Comparison of ENCODE assay signal across 30 mouse cellular contexts in genomic region chr2:6943651-6944050, GRCm38 (mm10).
DNase-seq lines count a peak whose midpoint lies in the region; ATAC-seq lines count a peak whose summit lies in the region.
"Had no signal": no experiment of that assay in that cellular context is flagged by ENCODE, and none has a peak within 500 bp of the region (broad histone marks: within the 10 kb centered on the region; RNA-seq: fewer than 3 reads in every experiment).

No protein-coding gene starts in this region.

- no peak overlapping the region for H3K27ac ChIP-seq in forebrain, embryonic 13.5 days
- H3K27ac ChIP-seq in forebrain, embryonic 11.5 days (ENCODE audit: low read depth, low read length) = no peak overlapping the region
- H3K27ac ChIP-seq in hindbrain, embryonic 15.5 days (replicated peaks) = no peak overlapping the region
- H3K27ac ChIP-seq in hindbrain, embryonic 16.5 days (ENCODE audit: low read depth, low read length) = no peak overlapping the region
- H3K27ac ChIP-seq in neural tube, embryonic 14.5 days (ENCODE audit: low read depth, low read length) = no peak overlapping the region
- H3K27ac ChIP-seq in neural tube, embryonic 15.5 days (replicated peaks) = no peak overlapping the region
- H3K27ac ChIP-seq: embryonic facial prominence, embryonic 13.5 days; gastrocnemius, adult 2 months; heart, adult 2 months; kidney, postnatal 0 days; limb, embryonic 12.5 days; liver, embryonic 15.5 days; midbrain, embryonic 15.5 days; neural tube, embryonic 12.5 days; stomach, postnatal 0 days had no signal

- H3K4me2 ChIP-seq in forebrain, embryonic 13.5 days = no peak overlapping the region
- H3K4me2 ChIP-seq in forebrain, embryonic 11.5 days (ENCODE audit: low read depth, low read length, severe bottlenecking) = no peak overlapping the region
- no peak overlapping the region for H3K4me2 ChIP-seq in hindbrain, embryonic 15.5 days
- no peak overlapping the region for H3K4me2 ChIP-seq in hindbrain, embryonic 16.5 days (ENCODE audit: low read length)
- no peak overlapping the region for H3K4me2 ChIP-seq in neural tube, embryonic 14.5 days (ENCODE audit: low read depth, low read length)
- H3K4me2 ChIP-seq in neural tube, embryonic 15.5 days = no peak overlapping the region
- H3K4me2 ChIP-seq: embryonic facial prominence, embryonic 13.5 days; heart, embryonic 12.5 days; limb, embryonic 12.5 days; liver, embryonic 15.5 days; lung, embryonic 14.5 days; midbrain, embryonic 15.5 days; neural tube, embryonic 12.5 days had no signal

- 79% methylated on average over 8 of the region's 8 CpGs for WGBS in forebrain, embryonic 13.5 days
- WGBS in forebrain, embryonic 11.5 days = 85% methylated on average over 8 of the region's 8 CpGs
- 80% methylated on average over 8 of the region's 8 CpGs for WGBS in hindbrain, embryonic 15.5 days
- WGBS in hindbrain, embryonic 16.5 days = 79% methylated on average over 8 of the region's 8 CpGs
- WGBS in neural tube, embryonic 14.5 days = 81% methylated on average over 8 of the region's 8 CpGs
- WGBS in neural tube, embryonic 15.5 days = 85% methylated on average over 8 of the region's 8 CpGs

- H3K27me3 ChIP-seq in forebrain, embryonic 13.5 days = no peaks in the 10 kb centered on the region
- H3K27me3 ChIP-seq in forebrain, embryonic 11.5 days (ENCODE audit: control insufficient read depth, insufficient read depth, low read length) = no peaks in the 10 kb centered on the region
- H3K27me3 ChIP-seq in hindbrain, embryonic 15.5 days = no peaks in the 10 kb centered on the region
- H3K27me3 ChIP-seq in hindbrain, embryonic 16.5 days (replicated peaks; ENCODE audit: control insufficient read depth, insufficient read depth, low read length) = no peaks in the 10 kb centered on the region
- no peaks in the 10 kb centered on the region for H3K27me3 ChIP-seq in neural tube, embryonic 14.5 days (ENCODE audit: control insufficient read depth, insufficient read depth, low read length)
- no peaks in the 10 kb centered on the region for H3K27me3 ChIP-seq in neural tube, embryonic 15.5 days (replicated peaks)
- H3K27me3 ChIP-seq: embryonic facial prominence, embryonic 13.5 days; heart, embryonic 12.5 days; limb, embryonic 12.5 days; liver, embryonic 15.5 days; midbrain, embryonic 15.5 days; neural tube, embryonic 12.5 days had no signal

- no peaks in the 10 kb centered on the region for H3K36me3 ChIP-seq in forebrain, embryonic 13.5 days (ENCODE audit: poor library complexity, severe bottlenecking)
- H3K36me3 ChIP-seq in forebrain, embryonic 11.5 days (ENCODE audit: control insufficient read depth, insufficient read depth, low read length) = no peaks in the 10 kb centered on the region
- no peaks in the 10 kb centered on the region for H3K36me3 ChIP-seq in hindbrain, embryonic 15.5 days
- H3K36me3 ChIP-seq in hindbrain, embryonic 16.5 days (ENCODE audit: control insufficient read depth, insufficient read depth, low read length) = no peaks in the 10 kb centered on the region
- H3K36me3 ChIP-seq in neural tube, embryonic 14.5 days (ENCODE audit: control insufficient read depth, insufficient read depth, low read length) = no peaks in the 10 kb centered on the region
- no peaks in the 10 kb centered on the region for H3K36me3 ChIP-seq in neural tube, embryonic 15.5 days
- H3K36me3 ChIP-seq: embryonic facial prominence, embryonic 13.5 days; G1E; heart, embryonic 12.5 days; limb, embryonic 12.5 days; liver, embryonic 15.5 days; midbrain, embryonic 15.5 days; neural tube, embryonic 12.5 days had no signal

- peaks cover 17% of the 10 kb centered on the region for H3K4me1 ChIP-seq in forebrain, embryonic 13.5 days
- no peaks in the 10 kb centered on the region; the same call in 1 of the 2 replicates for H3K4me1 ChIP-seq in forebrain, embryonic 11.5 days (replicated peaks; ENCODE audit: control insufficient read depth, insufficient read depth, low read length)
- no peaks in the 10 kb centered on the region; the same call in 1 of the 2 replicates for H3K4me1 ChIP-seq in hindbrain, embryonic 15.5 days (replicated peaks)
- no peaks in the 10 kb centered on the region for H3K4me1 ChIP-seq in hindbrain, embryonic 16.5 days (ENCODE audit: control insufficient read depth, insufficient read depth, low read depth, low read length)
- H3K4me1 ChIP-seq in neural tube, embryonic 14.5 days (ENCODE audit: control insufficient read depth, insufficient read depth, low read length) = 0 out of 2 replicates have a peak, but pooled peaks cover 9% of the 10 kb centered on the region
- H3K4me1 ChIP-seq in neural tube, embryonic 15.5 days = peaks cover 10% of the 10 kb centered on the region; the same call in 1 of the 2 replicates
- H3K4me1 ChIP-seq: embryonic facial prominence, embryonic 13.5 days; liver, embryonic 15.5 days; midbrain, embryonic 15.5 days had no signal

- H3K9me3 ChIP-seq in forebrain, embryonic 13.5 days (replicated peaks) = no peaks in the 10 kb centered on the region
- H3K9me3 ChIP-seq in forebrain, embryonic 11.5 days (ENCODE audit: control insufficient read depth, low read length) = no peaks in the 10 kb centered on the region; the same call in 1 of the 2 replicates
- H3K9me3 ChIP-seq in hindbrain, embryonic 15.5 days = no peaks in the 10 kb centered on the region
- no peaks in the 10 kb centered on the region for H3K9me3 ChIP-seq in hindbrain, embryonic 16.5 days (ENCODE audit: control insufficient read depth, low read length)
- H3K9me3 ChIP-seq in neural tube, embryonic 14.5 days (ENCODE audit: control insufficient read depth, low read length) = no peaks in the 10 kb centered on the region; the same call in 1 of the 2 replicates
- no peaks in the 10 kb centered on the region for H3K9me3 ChIP-seq in neural tube, embryonic 15.5 days (replicated peaks)
- H3K9me3 ChIP-seq: embryonic facial prominence, embryonic 13.5 days; G1E; heart, embryonic 12.5 days; limb, embryonic 12.5 days; liver, embryonic 15.5 days; midbrain, embryonic 15.5 days; neural tube, embryonic 12.5 days had no signal

- DNase-seq in forebrain, embryonic 11.5 days (ENCODE audit: low spot score) = no peak
- DNase-seq in gastrocnemius, adult 18-20 months (ENCODE audit: low spot score) = no peak
- DNase-seq: adrenal gland, postnatal 10 days; cerebellum, adult 11-12 months; cerebellum, adult 9-11 months; gastrocnemius, adult 2 months; gastrocnemius, postnatal 36 days; heart, adult 2 months; kidney, adult 8-10 months; kidney, postnatal 4 days; lung, embryonic 14.5 days; lung, postnatal 14 days; retina, postnatal 1 day; thymus, adult 18-20 months; thymus, postnatal 25 days had no signal

- H3K4me3 ChIP-seq in forebrain, embryonic 13.5 days = no peak overlapping the region
- no peak overlapping the region for H3K4me3 ChIP-seq in forebrain, embryonic 11.5 days (ENCODE audit: low read depth, low read length)
- no peak overlapping the region for H3K4me3 ChIP-seq in hindbrain, embryonic 15.5 days
- H3K4me3 ChIP-seq in hindbrain, embryonic 16.5 days (ENCODE audit: low read length) = no peak overlapping the region
- H3K4me3 ChIP-seq in neural tube, embryonic 14.5 days (ENCODE audit: low read depth, low read length) = no peak overlapping the region
- H3K4me3 ChIP-seq in neural tube, embryonic 15.5 days (replicated peaks) = no peak overlapping the region
- H3K4me3 ChIP-seq: embryonic facial prominence, embryonic 13.5 days; gastrocnemius, adult 2 months; heart, adult 2 months; heart, embryonic 12.5 days; limb, embryonic 12.5 days; liver, embryonic 15.5 days; midbrain, embryonic 15.5 days; neural tube, embryonic 12.5 days had no signal

- H3K9ac ChIP-seq in forebrain, embryonic 13.5 days = no peak overlapping the region
- no peak overlapping the region for H3K9ac ChIP-seq in forebrain, embryonic 11.5 days (ENCODE audit: low read length)
- H3K9ac ChIP-seq in hindbrain, embryonic 15.5 days = no peak overlapping the region
- H3K9ac ChIP-seq in hindbrain, embryonic 16.5 days (ENCODE audit: low read depth, low read length) = no peak overlapping the region
- H3K9ac ChIP-seq in neural tube, embryonic 14.5 days (replicated peaks; ENCODE audit: low read depth, low read length) = no peak overlapping the region
- H3K9ac ChIP-seq in neural tube, embryonic 15.5 days (replicated peaks) = no peak overlapping the region
- H3K9ac ChIP-seq: embryonic facial prominence, embryonic 13.5 days; heart, embryonic 12.5 days; limb, embryonic 12.5 days; liver, embryonic 15.5 days; lung, embryonic 14.5 days; midbrain, embryonic 15.5 days; neural tube, embryonic 12.5 days had no signal

- ATAC-seq in forebrain, embryonic 13.5 days = peak; percentile 41
- ATAC-seq in forebrain, embryonic 11.5 days (replicated peaks; ENCODE audit: low FRiP score) = no peak
- ATAC-seq in hindbrain, embryonic 15.5 days (ENCODE audit: low FRiP score, low read depth) = peak; percentile 23; the same call in 1 of the 2 replicates
- ATAC-seq in hindbrain, embryonic 16.5 days = no peak
- peak; percentile 55; the same call in 1 of the 2 replicates for ATAC-seq in neural tube, embryonic 14.5 days (ENCODE audit: low read depth)
- no peak for ATAC-seq in neural tube, embryonic 15.5 days (ENCODE audit: low FRiP score)
- ATAC-seq: intestine, embryonic 16.5 days; midbrain, embryonic 15.5 days had no signal

Comparison
In these comparisons a context has a peak if more than half of its experiments do, and no peak if none do; other contexts are left out.
1. ATAC-seq: peak in forebrain, embryonic 13.5 days (single experiment), hindbrain, embryonic 15.5 days (single experiment) and neural tube, embryonic 14.5 days (single experiment); none in forebrain, embryonic 11.5 days (single experiment), hindbrain, embryonic 16.5 days (single experiment) and neural tube, embryonic 15.5 days (single experiment).